Mouse (Mus musculus): ENCODE data around the gene Bnipl. TPM values are rescaled to one million over a fixed set of nuclear protein-coding genes. Genes with fewer than 3 reads are reported as not detected.

Bnipl gene
- polyA plus RNA-seq, 1 experiment: 2.1 TPM

- DNase-seq (ENCODE audit: low read depth): no peak
Measured at GRCm38 (mm10) chr3:95237541-95238099, 13.4 kb downstream of the Bnipl start.

GRCm38 (mm10) chr3:95235386-95236301 is 15.3 kb downstream of the Bnipl start:
- no peak for DNase-seq (ENCODE audit: low read depth)

GRCm38 (mm10) chr3:95233303-95233980 is 17.6 kb downstream of the Bnipl start:
- DNase-seq (ENCODE audit: low read depth): no peak

GRCm38 (mm10) chr3:95232771-95233170 is 18.2 kb downstream of the Bnipl start:
- DNase-seq (ENCODE audit: low read depth): no peak

- DNase-seq (ENCODE audit: low read depth): no peak
Measured at GRCm38 (mm10) chr3:95231298-95232221, 19.4 kb downstream of the Bnipl start, which contains the start of gene Mllt11. Gene Mllt11, minus strand, starts transcription at chr3:95232171.

GRCm38 (mm10) chr3:95230495-95231297 is 20.3 kb downstream of the Bnipl start:
- no peak for DNase-seq (ENCODE audit: low read depth)

- no peak for DNase-seq (ENCODE audit: low read depth)
Measured at GRCm38 (mm10) chr3:95229781-95230494, 21.1 kb downstream of the Bnipl start.

- no peak for DNase-seq (ENCODE audit: low read depth)
Measured at GRCm38 (mm10) chr3:95228894-95229780, 21.9 kb downstream of the Bnipl start.

GRCm38 (mm10) chr3:95228148-95228893 is 22.7 kb downstream of the Bnipl start, which contains the start of gene Cdc42se1:
Gene Cdc42se1, plus strand, starts transcription at chr3:95228732.
- DNase-seq (ENCODE audit: low read depth): no peak

- DNase-seq (ENCODE audit: low read depth): no peak
Measured at GRCm38 (mm10) chr3:95227214-95227613, 23.8 kb downstream of the Bnipl start.

GRCm38 (mm10) chr3:95224295-95224694 is 26.7 kb downstream of the Bnipl start:
- no peak for DNase-seq (ENCODE audit: low read depth)

- no peak for DNase-seq (ENCODE audit: low read depth)
Measured at GRCm38 (mm10) chr3:95223041-95223440, 28.0 kb downstream of the Bnipl start.

- no peak for DNase-seq (ENCODE audit: low read depth)
Measured at GRCm38 (mm10) chr3:95218466-95219137, 32.4 kb downstream of the Bnipl start.

GRCm38 (mm10) chr3:95217255-95218134 is 33.5 kb downstream of the Bnipl start, which contains the start of gene Gabpb2:
Gene Gabpb2, minus strand, starts transcription at chr3:95217916.
- no peak for DNase-seq (ENCODE audit: low read depth)

GRCm38 (mm10) chr3:95216655-95217254 is 34.2 kb downstream of the Bnipl start:
- DNase-seq (ENCODE audit: low read depth): no peak

- no peak for DNase-seq (ENCODE audit: low read depth)
Measured at GRCm38 (mm10) chr3:95213609-95213975, 37.4 kb downstream of the Bnipl start.

Measured in gonadal fat pad, adult 2 months (tissue).